ENCODE assay signal across 10 mouse cellular contexts in genomic region chr14:52141445-52142127, GRCm38 (mm10). TPM values are rescaled to one million over a fixed set of nuclear protein-coding genes. Genes with fewer than 3 reads are reported as not detected.
DNase-seq lines count a peak whose midpoint lies in the region; ATAC-seq and TF ChIP-seq lines count a peak whose summit lies in the region.
"Had no signal": no experiment of that assay in that cellular context is flagged by ENCODE, and none has a peak within 500 bp of the region (broad histone marks: within the 10 kb centered on the region; RNA-seq: fewer than 3 reads in every experiment).

No protein-coding gene starts in this region.

- TF ChIP-seq POLR2A in testis, adult 2 months (IDR thresholded peaks at IDR 0.05; ENCODE audit: control insufficient read depth, low read depth, low read length) = no peak

- no peaks in the 10 kb centered on the region; the same call in 1 of the 2 replicates for H3K4me1 ChIP-seq in embryonic facial prominence, embryonic 12.5 days
- H3K4me1 ChIP-seq in embryonic facial prominence, embryonic 10.5 days = peaks cover 11% of the 10 kb centered on the region; the same call in 1 of the 2 replicates
- peaks cover 11% of the 10 kb centered on the region for H3K4me1 ChIP-seq in testis, adult 2 months (ENCODE audit: control insufficient read depth, insufficient read depth, low read length)
- no peaks in the 10 kb centered on the region for H3K4me1 ChIP-seq in lung, embryonic 14.5 days (ENCODE audit: insufficient read depth)
- H3K4me1 ChIP-seq in stomach, embryonic 16.5 days (ENCODE audit: control insufficient read depth, insufficient read depth, low read length) = 0 out of 2 replicates have a peak, but pooled peaks cover 6% of the 10 kb centered on the region
- H3K4me1 ChIP-seq: midbrain, embryonic 12.5 days had no signal

- H3K4me3 ChIP-seq in embryonic facial prominence, embryonic 12.5 days = no peak overlapping the region
- no peak overlapping the region for H3K4me3 ChIP-seq in embryonic facial prominence, embryonic 10.5 days
- H3K4me3 ChIP-seq in testis, adult 2 months (ENCODE audit: control insufficient read depth, low read depth, low read length) = peak overlapping the region; percentile 23
- H3K4me3 ChIP-seq in lung, embryonic 14.5 days (ENCODE audit: low read depth, low read length) = no peak overlapping the region
- peak overlapping the region; percentile 24; the same call in 1 of the 2 replicates for H3K4me3 ChIP-seq in stomach, embryonic 16.5 days (replicated peaks; ENCODE audit: low read length)
- H3K4me3 ChIP-seq: midbrain, embryonic 12.5 days had no signal

- no peaks in the 10 kb centered on the region for H3K27me3 ChIP-seq in embryonic facial prominence, embryonic 12.5 days
- H3K27me3 ChIP-seq in embryonic facial prominence, embryonic 10.5 days (replicated peaks; ENCODE audit: low read depth, poor library complexity, severe bottlenecking) = no peaks in the 10 kb centered on the region
- no peaks in the 10 kb centered on the region for H3K27me3 ChIP-seq in testis, adult 2 months (ENCODE audit: control insufficient read depth, insufficient read depth, low read length)
- no peaks in the 10 kb centered on the region for H3K27me3 ChIP-seq in lung, embryonic 14.5 days (ENCODE audit: insufficient read depth, low read length)
- H3K27me3 ChIP-seq in stomach, embryonic 16.5 days (ENCODE audit: control insufficient read depth, insufficient read depth, low read length) = no peaks in the 10 kb centered on the region

- H3K9me3 ChIP-seq in embryonic facial prominence, embryonic 12.5 days = no peaks in the 10 kb centered on the region
- no peaks in the 10 kb centered on the region for H3K9me3 ChIP-seq in embryonic facial prominence, embryonic 10.5 days
- H3K9me3 ChIP-seq in lung, embryonic 14.5 days (ENCODE audit: low read depth, low read length) = no peaks in the 10 kb centered on the region
- no peaks in the 10 kb centered on the region for H3K9me3 ChIP-seq in stomach, embryonic 16.5 days (replicated peaks; ENCODE audit: control insufficient read depth, low read length)
- H3K9me3 ChIP-seq: midbrain, embryonic 12.5 days had no signal

- no peaks in the 10 kb centered on the region for H3K36me3 ChIP-seq in embryonic facial prominence, embryonic 12.5 days
- H3K36me3 ChIP-seq in embryonic facial prominence, embryonic 10.5 days (replicated peaks) = no peaks in the 10 kb centered on the region
- no peaks in the 10 kb centered on the region; the same call in 1 of the 2 replicates for H3K36me3 ChIP-seq in testis, adult 2 months (ENCODE audit: control insufficient read depth, insufficient read depth, low read length)
- H3K36me3 ChIP-seq in lung, embryonic 14.5 days (ENCODE audit: insufficient read depth) = no peaks in the 10 kb centered on the region
- no peaks in the 10 kb centered on the region for H3K36me3 ChIP-seq in stomach, embryonic 16.5 days (ENCODE audit: control insufficient read depth, insufficient read depth, low read length)
- H3K36me3 ChIP-seq: midbrain, embryonic 12.5 days had no signal

- H3K27ac ChIP-seq in embryonic facial prominence, embryonic 12.5 days = no peak overlapping the region
- H3K27ac ChIP-seq in embryonic facial prominence, embryonic 10.5 days (replicated peaks) = no peak overlapping the region
- H3K27ac ChIP-seq in testis, adult 2 months (ENCODE audit: control insufficient read depth, insufficient read depth, low read depth, low read length) = no peak overlapping the region
- no peak overlapping the region for H3K27ac ChIP-seq in lung, embryonic 14.5 days (ENCODE audit: low read depth)
- H3K27ac ChIP-seq in stomach, embryonic 16.5 days (ENCODE audit: low read length) = no peak overlapping the region
- H3K27ac ChIP-seq: midbrain, embryonic 12.5 days had no signal

- 74% methylated on average over 16 of the region's 16 CpGs for WGBS in embryonic facial prominence, embryonic 12.5 days
- 78% methylated on average over 16 of the region's 16 CpGs for WGBS in embryonic facial prominence, embryonic 10.5 days
- 53% methylated on average over 16 of the region's 16 CpGs for WGBS in lung, embryonic 14.5 days
- 55% methylated on average over 16 of the region's 16 CpGs for WGBS in stomach, embryonic 16.5 days

- ATAC-seq in embryonic facial prominence, embryonic 12.5 days (ENCODE audit: insufficient number of reproducible peaks, insufficient read depth, low FRiP score, low TSS enrichment) = no peak
- ATAC-seq in lung, embryonic 14.5 days (ENCODE audit: insufficient read depth) = no peak
- ATAC-seq in stomach, embryonic 16.5 days (ENCODE audit: insufficient read depth, low FRiP score) = 0 out of 2 replicates have a peak, but pooled peaks have one; percentile 48

- H3K4me2 ChIP-seq in embryonic facial prominence, embryonic 12.5 days (replicated peaks) = peak overlapping the region; percentile 26; the same call in 1 of the 2 replicates
- peak overlapping the region; percentile 49 for H3K4me2 ChIP-seq in lung, embryonic 14.5 days
- peak overlapping the region; percentile 48 for H3K4me2 ChIP-seq in stomach, embryonic 16.5 days (ENCODE audit: low read depth, low read length)
- H3K4me2 ChIP-seq: midbrain, embryonic 12.5 days had no signal

- DNase-seq in embryonic facial prominence, embryonic 10.5 days (ENCODE audit: low spot score) = no peak
- no peak for DNase-seq in testis, postnatal 14 days (ENCODE audit: low spot score)
- DNase-seq in lung, embryonic 14.5 days = no peak
- no peak for DNase-seq in urinary bladder, postnatal 25 days (ENCODE audit: low spot score)
- no peak for DNase-seq in left cerebral cortex, adult 11 months (ENCODE audit: low spot score)
- DNase-seq: cerebellum, adult 9-11 months had no signal

- TF ChIP-seq CTCF in testis, adult 2 months (IDR thresholded peaks at IDR 0.05; ENCODE audit: control insufficient read depth, insufficient read depth, insufficient replicate concordance, low read depth, low read length) = no peak
- TF ChIP-seq CTCF in lung, embryonic 14.5 days (IDR thresholded peaks at IDR 0.05; ENCODE audit: low read depth) = no peak

- H3K9ac ChIP-seq in embryonic facial prominence, embryonic 12.5 days = no peak overlapping the region
- no peak overlapping the region for H3K9ac ChIP-seq in lung, embryonic 14.5 days
- no peak overlapping the region for H3K9ac ChIP-seq in stomach, embryonic 16.5 days (ENCODE audit: low read length)
- H3K9ac ChIP-seq: midbrain, embryonic 12.5 days had no signal

RNA-seq across cellular contexts. Expression of gene Rpgrip1, which starts 31.1 kb away (rescaled TPM):
- polyA plus RNA-seq in embryonic facial prominence, embryonic 12.5 days (2016; fragmentation: Nextera tagmentation; extraction: Ambion mirVana) = 72.3 and 75.9 TPM in 2 replicates
- 129 and 133 TPM in 2 replicates for polyA plus RNA-seq in embryonic facial prominence, embryonic 10.5 days (2016; fragmentation: Nextera tagmentation; extraction: Ambion mirVana)
- 387 and 406 TPM in 2 replicates for polyA plus RNA-seq in testis, adult 2 months (2012; rRNA removed)
- polyA plus RNA-seq in lung, embryonic 14.5 days (2014; fragmentation: Nextera tagmentation; extraction: Ambion mirVana) = 76.1 TPM in 2 replicates
- 50.0 and 51.5 TPM in 2 replicates for polyA plus RNA-seq in stomach, embryonic 16.5 days (2015; fragmentation: Nextera tagmentation; extraction: Ambion mirVana)

RNA-seq across cellular contexts. Expression of gene Hnrnpc, which starts 37.8 kb away (rescaled TPM):
- polyA plus RNA-seq in embryonic facial prominence, embryonic 12.5 days (2016; fragmentation: Nextera tagmentation; extraction: Ambion mirVana) = 778 and 818 TPM in 2 replicates
- polyA plus RNA-seq in embryonic facial prominence, embryonic 10.5 days (2016; fragmentation: Nextera tagmentation; extraction: Ambion mirVana) = 893 and 906 TPM in 2 replicates
- polyA plus RNA-seq in testis, adult 2 months (2012; rRNA removed) = 55.9 and 64.2 TPM in 2 replicates
- 673 and 695 TPM in 2 replicates for polyA plus RNA-seq in lung, embryonic 14.5 days (2014; fragmentation: Nextera tagmentation; extraction: Ambion mirVana)
- polyA plus RNA-seq in stomach, embryonic 16.5 days (2015; fragmentation: Nextera tagmentation; extraction: Ambion mirVana) = 504 and 528 TPM in 2 replicates

RNA-seq across cellular contexts. Expression of gene Supt16, which starts 55.6 kb away (rescaled TPM):
- 74.9 and 77.4 TPM in 2 replicates for polyA plus RNA-seq in embryonic facial prominence, embryonic 12.5 days (2016; fragmentation: Nextera tagmentation; extraction: Ambion mirVana)
- polyA plus RNA-seq in embryonic facial prominence, embryonic 10.5 days (2016; fragmentation: Nextera tagmentation; extraction: Ambion mirVana) = 89.9 and 90.2 TPM in 2 replicates
- polyA plus RNA-seq in testis, adult 2 months (2012; rRNA removed) = 9.0 and 12.2 TPM in 2 replicates
- 82.5 and 85.8 TPM in 2 replicates for polyA plus RNA-seq in lung, embryonic 14.5 days (2014; fragmentation: Nextera tagmentation; extraction: Ambion mirVana)
- 39.8 and 40.7 TPM in 2 replicates for polyA plus RNA-seq in stomach, embryonic 16.5 days (2015; fragmentation: Nextera tagmentation; extraction: Ambion mirVana)

Comparison
In these comparisons a context has a peak if more than half of its experiments do, and no peak if none do; other contexts are left out.
1. H3K4me3 ChIP-seq: peak in testis, adult 2 months (single experiment) and stomach, embryonic 16.5 days (single experiment); none in embryonic facial prominence, embryonic 12.5 days (single experiment), embryonic facial prominence, embryonic 10.5 days (single experiment) and lung, embryonic 14.5 days (single experiment).
2. Peak in every context shown above with its lines, with median percentiles within 50 percentile points of each other: H3K4me2 ChIP-seq.